Mouse (Mus musculus) layer of hippocampus, adult 18-20 months (tissue): ENCODE measurements around the gene Kctd2. TPM values are rescaled to one million over a fixed set of nuclear protein-coding genes. Genes with fewer than 3 reads are reported as not detected.
"Not testable (repeated sequence)": the region's sequence is repeated elsewhere in the genome, so short reads cannot be mapped to it uniquely, and the experiment has no call there.

Source experiments
- DNase-seq, 2 experiments: peaks; one replicate each; pipeline ENCODE4 v3.0.0; 2022; ENCODE audit warnings: low spot score in 2 of 2
- total RNA-seq, 2 experiments: library from RNA; stranded (reverse); gene quantifications; 2 replicates each; pipeline ENCODE4 v1.2.3; 2021

Kctd2 gene
- total RNA-seq, 2 experiments from 2014 or later, result 81.5 to 82.2 TPM

- peak in 1 of 2 experiments; percentile 35 for DNase-seq
Observed at GRCm38 (mm10) chr11:115437571-115438122, 17.7 kb downstream of the Kctd2 start.

- DNase-seq, result no peak
Observed at GRCm38 (mm10) chr11:115439326-115439725, 19.4 kb downstream of the Kctd2 start.

GRCm38 (mm10) chr11:115439906-115440595, 20.1 kb downstream of the Kctd2 start, which contains the start of gene Trim80:
Gene Trim80 (plus strand): TSS chr11:115440545.
- no peak for DNase-seq

GRCm38 (mm10) chr11:115441417-115441816, 21.5 kb downstream of the Kctd2 start:
- no peak for DNase-seq

GRCm38 (mm10) chr11:115446906-115447305, 27.0 kb downstream of the Kctd2 start:
- DNase-seq, result no peak

- DNase-seq, result no peak
Observed at GRCm38 (mm10) chr11:115447321-115447885, 27.5 kb downstream of the Kctd2 start.

- no peak for DNase-seq
Observed at GRCm38 (mm10) chr11:115448075-115448474, 28.1 kb downstream of the Kctd2 start.

GRCm38 (mm10) chr11:115448998-115449397, 29.1 kb downstream of the Kctd2 start:
- no peak for DNase-seq

- DNase-seq, result no peak
Observed at GRCm38 (mm10) chr11:115450176-115450575, 30.2 kb downstream of the Kctd2 start.

- DNase-seq, result no peak
Observed at GRCm38 (mm10) chr11:115451781-115452241, 31.9 kb downstream of the Kctd2 start.

- DNase-seq, result no peak
Observed at GRCm38 (mm10) chr11:115452281-115452860, 32.4 kb downstream of the Kctd2 start.

GRCm38 (mm10) chr11:115453306-115453705, 33.4 kb downstream of the Kctd2 start:
- DNase-seq, result no peak

- not testable (repeated sequence) for DNase-seq
Observed at GRCm38 (mm10) chr11:115454822-115455221, 34.9 kb downstream of the Kctd2 start.

- no peak for DNase-seq
Observed at GRCm38 (mm10) chr11:115455619-115456018, 35.7 kb downstream of the Kctd2 start.

GRCm38 (mm10) chr11:115456182-115456581, 36.3 kb downstream of the Kctd2 start:
- no peak for DNase-seq

- DNase-seq, result no peak
Observed at GRCm38 (mm10) chr11:115457405-115457804, 37.5 kb downstream of the Kctd2 start.

- DNase-seq, result no peak
Observed at GRCm38 (mm10) chr11:115460976-115461375, 41.0 kb downstream of the Kctd2 start.

- no peak for DNase-seq
Observed at GRCm38 (mm10) chr11:115461846-115462242, 41.9 kb downstream of the Kctd2 start.

- no peak for DNase-seq
Observed at GRCm38 (mm10) chr11:115462243-115462891, 42.4 kb downstream of the Kctd2 start, which contains the start of gene Slc16a5. Gene Slc16a5 (plus strand): TSS chr11:115462474.

- no peak for DNase-seq
Observed at GRCm38 (mm10) chr11:115463397-115463796, 43.5 kb downstream of the Kctd2 start.

GRCm38 (mm10) chr11:115464851-115465250, 44.9 kb downstream of the Kctd2 start:
- DNase-seq, result no peak
